Mouse (Mus musculus): ENCODE data around the gene Polg2. TPM values are rescaled to one million over a fixed set of nuclear protein-coding genes. Genes with fewer than 3 reads are reported as not detected.

The Polg2 gene
- total and polyA plus RNA-seq, 3 experiments, result 12.1 to 12.5 (median 12.3) TPM

GRCm38 (mm10) chr11:106760511-106760910, 18.8 kb downstream of the Polg2 start:
- Histone ChIP-seq H3K4me1 (ENCODE audit: control insufficient read depth in 1 of 2, insufficient read depth in 2 of 2) (peaks cover 45 to 80% of the 10 kb centered on the region in 2 experiments), H3K4me3 (replicated peaks in 1 of 3; ENCODE audit: low read depth in 2 of 3, low read length in 2 of 3, poor library complexity in 1 of 3) (peak overlapping the region in 1 of 3 experiments; percentile 6), H3K4me2 (ENCODE audit: insufficient read depth, low read depth, poor library complexity, severe bottlenecking) (no peak overlapping the region), H3K27me3 (replicated peaks) (no peaks in the 10 kb centered on the region), H3K79me2 (replicated peaks; ENCODE audit: control insufficient read depth, extremely low read depth, insufficient read depth, poor library complexity, severe bottlenecking) (no peaks in the 10 kb centered on the region), H3K36me3 (replicated peaks in 1 of 2; ENCODE audit: control insufficient read depth in 1 of 2, insufficient read depth in 1 of 2, low read length in 1 of 2) (peaks cover 26 to 53% of the 10 kb centered on the region in 2 experiments), H3K27ac (ENCODE audit: insufficient read depth, low read depth) (peak overlapping the region; percentile 99), H3K9me3 (replicated peaks; ENCODE audit: low read length) (peaks cover 3% of the 10 kb centered on the region), H3K9ac (ENCODE audit: insufficient read depth, low read depth) (0 out of 2 replicates have a peak overlapping the region, but pooled peaks have one; percentile 79)
- dilution Hi-C loops (cut with MboI; ENCODE audit: extremely low pct_ligation_motif_present, extremely low pct_unique_long_range_greater_than_20kb, low sequenced_read_pairs), result no loop called here
- TF ChIP-seq MXI1 (IDR thresholded peaks at IDR 0.05; ENCODE audit: low read depth, low read length) (no peak), ETS1 (conservative IDR thresholded peaks at IDR 0.05; ENCODE audit: low read depth, low read length) (no peak), NRF1 (IDR thresholded peaks at IDR 0.05; ENCODE audit: low read depth, low read length) (no peak), MAX (IDR thresholded peaks at IDR 0.05; ENCODE audit: low read length) (no peak), POLR2A (IDR thresholded peaks at IDR 0.05; ENCODE audit: low read depth, low read length) (no peak), SMC3 (IDR thresholded peaks at IDR 0.05; ENCODE audit: low read depth, low read length) (no peak), ELF1 (IDR thresholded peaks at IDR 0.05; ENCODE audit: low read depth, low read length) (no peak), PAX5 (IDR thresholded peaks at IDR 0.05; ENCODE audit: low read length) (no peak), E2F4 (IDR thresholded peaks at IDR 0.05; ENCODE audit: insufficient replicate concordance, low read depth, low read length) (no peak), TCF12 (IDR thresholded peaks at IDR 0.05; ENCODE audit: low read depth, low read length) (no peak), BHLHE40 (IDR thresholded peaks at IDR 0.05; ENCODE audit: low read depth, low read length) (no peak), ZC3H11A (IDR thresholded peaks at IDR 0.05; ENCODE audit: low read depth, low read length) (no peak), IRF4 (IDR thresholded peaks at IDR 0.05; ENCODE audit: low read depth, low read length) (no peak), JUND (conservative IDR thresholded peaks at IDR 0.05; ENCODE audit: low read depth, low read length) (no peak), RAD21 (IDR thresholded peaks at IDR 0.05; ENCODE audit: low read depth, low read length) (no peak), HCFC1 (IDR thresholded peaks at IDR 0.05; ENCODE audit: low read depth, low read length) (no peak), MEF2A (IDR thresholded peaks at IDR 0.05; ENCODE audit: borderline replicate concordance, low read depth, low read length) (no peak), TBP (conservative IDR thresholded peaks at IDR 0.05; ENCODE audit: low read depth, low read length) (no peak), ZNF384 (IDR thresholded peaks at IDR 0.05; ENCODE audit: low read depth, low read length) (no peak)
- in situ Hi-C loops (cut with MboI; ENCODE audit: low pct_ligation_motif_present, low pct_unique_long_range_greater_than_20kb, low sequenced_read_pairs), result loop anchor here (25.0 kb wide), 1 partner anchor 448 kb away; the partner anchor contains the start of genes Cd79b and Gh
- DNase-seq (ENCODE audit: extremely low read depth), result no peak

GRCm38 (mm10) chr11:106759028-106759427, 20.3 kb downstream of the Polg2 start:
- dilution Hi-C loops (cut with MboI; ENCODE audit: extremely low pct_ligation_motif_present, extremely low pct_unique_long_range_greater_than_20kb, low sequenced_read_pairs) (no loop called here), in situ Hi-C loops (cut with MboI; ENCODE audit: low pct_ligation_motif_present, low pct_unique_long_range_greater_than_20kb, low sequenced_read_pairs) (loop anchor here (10.0 to 25.0 kb wide), 3 partner anchors 114 to 447 kb away; partner anchors contain the start of genes Cd79b and Gh)
- Histone ChIP-seq H3K4me3 (replicated peaks in 1 of 3; ENCODE audit: low read depth in 2 of 3, low read length in 2 of 3, poor library complexity in 1 of 3) (no peak overlapping the region), H3K4me1 (ENCODE audit: control insufficient read depth in 1 of 2, insufficient read depth in 2 of 2) (peaks cover 35 to 73% of the 10 kb centered on the region in 2 experiments), H3K4me2 (ENCODE audit: insufficient read depth, low read depth, poor library complexity, severe bottlenecking) (no peak overlapping the region), H3K36me3 (replicated peaks in 1 of 2; ENCODE audit: control insufficient read depth in 1 of 2, insufficient read depth in 1 of 2, low read length in 1 of 2) (peaks cover 21 to 51% of the 10 kb centered on the region in 2 experiments), H3K9ac (ENCODE audit: insufficient read depth, low read depth) (no peak overlapping the region), H3K9me3 (replicated peaks; ENCODE audit: low read length) (peaks cover 3% of the 10 kb centered on the region), H3K79me2 (replicated peaks; ENCODE audit: control insufficient read depth, extremely low read depth, insufficient read depth, poor library complexity, severe bottlenecking) (no peaks in the 10 kb centered on the region), H3K27me3 (replicated peaks) (no peaks in the 10 kb centered on the region), H3K27ac (ENCODE audit: insufficient read depth, low read depth) (peak overlapping the region; percentile 58; the same call in 1 of the 2 replicates)
- DNase-seq (ENCODE audit: extremely low read depth), result peak; percentile 77
- TF ChIP-seq EP300 (IDR thresholded peaks at IDR 0.05; ENCODE audit: low read length), result peak; percentile 87
- TF ChIP-seq ZMIZ1 (IDR thresholded peaks at IDR 0.05; ENCODE audit: low read depth, low read length), result no peak
- no peak for TF ChIP-seq KAT2A (IDR thresholded peaks at IDR 0.05; ENCODE audit: insufficient replicate concordance, low read length)
- TF ChIP-seq CTCF (conservative IDR thresholded peaks at IDR 0.05 in 1 of 2, IDR thresholded peaks at IDR 0.05 in 1 of 2; ENCODE audit: low read depth in 2 of 2, low read length in 2 of 2), result no peak
- TF ChIP-seq MYC (IDR thresholded peaks at IDR 0.05; ENCODE audit: low read depth, low read length), result peak; percentile 83
- TF ChIP-seq E2F4 (IDR thresholded peaks at IDR 0.05; ENCODE audit: insufficient replicate concordance, low read depth, low read length), result no peak
- peak; percentile 78 for TF ChIP-seq MEF2A (IDR thresholded peaks at IDR 0.05; ENCODE audit: borderline replicate concordance, low read depth, low read length)
- TF ChIP-seq PAX5 (IDR thresholded peaks at IDR 0.05; ENCODE audit: low read length), result no peak
- no peak for TF ChIP-seq ZC3H11A (IDR thresholded peaks at IDR 0.05; ENCODE audit: low read depth, low read length)
- no peak for TF ChIP-seq SMC3 (IDR thresholded peaks at IDR 0.05; ENCODE audit: low read depth, low read length)
- TF ChIP-seq POLR2A (IDR thresholded peaks at IDR 0.05; ENCODE audit: low read depth, low read length), result 0 out of 2 replicates have a peak, but pooled peaks have one; percentile 27
- TF ChIP-seq TCF12 (IDR thresholded peaks at IDR 0.05; ENCODE audit: low read depth, low read length), result no peak
- TF ChIP-seq MXI1 (IDR thresholded peaks at IDR 0.05; ENCODE audit: low read depth, low read length), result no peak
- no peak for TF ChIP-seq JUN (IDR thresholded peaks at IDR 0.05; ENCODE audit: insufficient read depth, low read depth, low read length)
- TF ChIP-seq ZKSCAN1 (IDR thresholded peaks at IDR 0.05; ENCODE audit: borderline replicate concordance, low read depth, low read length), result no peak
- TF ChIP-seq NELFE (IDR thresholded peaks at IDR 0.05; ENCODE audit: low read depth, low read length), result no peak
- no peak for TF ChIP-seq MAFK (IDR thresholded peaks at IDR 0.05; ENCODE audit: insufficient replicate concordance, low read length)
- TF ChIP-seq MAX (IDR thresholded peaks at IDR 0.05; ENCODE audit: low read length), result 0 out of 2 replicates have a peak, but pooled peaks have one; percentile 15
- no peak for TF ChIP-seq RAD21 (IDR thresholded peaks at IDR 0.05; ENCODE audit: low read depth, low read length)
- TF ChIP-seq USF2 (conservative IDR thresholded peaks at IDR 0.05; ENCODE audit: low read depth, low read length), result no peak
- no peak for TF ChIP-seq UBTF (IDR thresholded peaks at IDR 0.05; ENCODE audit: low read depth, low read length)
- TF ChIP-seq SIN3A (IDR thresholded peaks at IDR 0.05; ENCODE audit: low read length), result peak; percentile 59; the same call in 1 of the 2 replicates
